In genomic region chr11:85392179-85392863, GRCm38 (mm10) we compare ENCODE assay signal across 8 mouse cellular contexts. TPM values are rescaled to one million over a fixed set of nuclear protein-coding genes. Genes with fewer than 3 reads are reported as not detected.
DNase-seq lines count a peak whose midpoint lies in the region; ATAC-seq lines count a peak whose summit lies in the region.

No protein-coding gene starts in this region.

- no peaks in the 10 kb centered on the region for H3K9me3 ChIP-seq in embryonic facial prominence, embryonic 11.5 days (replicated peaks; ENCODE audit: control insufficient read depth, low read length)
- H3K9me3 ChIP-seq in kidney, embryonic 16.5 days (ENCODE audit: low read length) = no peaks in the 10 kb centered on the region
- no peaks in the 10 kb centered on the region for H3K9me3 ChIP-seq in midbrain, embryonic 16.5 days (replicated peaks; ENCODE audit: control insufficient read depth, low read length, poor library complexity, severe bottlenecking)
- H3K9me3 ChIP-seq in liver, embryonic 12.5 days (replicated peaks) = no peaks in the 10 kb centered on the region

- no peak overlapping the region for H3K4me2 ChIP-seq in embryonic facial prominence, embryonic 11.5 days (ENCODE audit: low read depth, low read length)
- H3K4me2 ChIP-seq in kidney, embryonic 16.5 days (replicated peaks; ENCODE audit: low read depth, low read length) = peak overlapping the region; percentile 17; the same call in 1 of the 2 replicates
- H3K4me2 ChIP-seq in midbrain, embryonic 16.5 days (ENCODE audit: low read length) = 0 out of 2 replicates have a peak overlapping the region, but pooled peaks have one; percentile 6
- H3K4me2 ChIP-seq in liver, embryonic 12.5 days = no peak overlapping the region

- no peaks in the 10 kb centered on the region for H3K27me3 ChIP-seq in embryonic facial prominence, embryonic 11.5 days (ENCODE audit: control insufficient read depth, insufficient read depth, low read length)
- no peaks in the 10 kb centered on the region for H3K27me3 ChIP-seq in kidney, embryonic 16.5 days (ENCODE audit: insufficient read depth, low read length)
- no peaks in the 10 kb centered on the region for H3K27me3 ChIP-seq in midbrain, embryonic 16.5 days (ENCODE audit: control insufficient read depth, insufficient read depth, low read depth, low read length)
- H3K27me3 ChIP-seq in liver, embryonic 12.5 days (replicated peaks) = no peaks in the 10 kb centered on the region

- H3K9ac ChIP-seq in embryonic facial prominence, embryonic 11.5 days (replicated peaks; ENCODE audit: low read length) = no peak overlapping the region
- peak overlapping the region; percentile 29 for H3K9ac ChIP-seq in kidney, embryonic 16.5 days (replicated peaks; ENCODE audit: low read length)
- no peak overlapping the region for H3K9ac ChIP-seq in midbrain, embryonic 16.5 days (ENCODE audit: low read depth, low read length)
- no peak overlapping the region for H3K9ac ChIP-seq in liver, embryonic 12.5 days

- H3K27ac ChIP-seq in embryonic facial prominence, embryonic 11.5 days (replicated peaks; ENCODE audit: low read depth, low read length) = peak overlapping the region; percentile 43
- H3K27ac ChIP-seq in kidney, embryonic 16.5 days (ENCODE audit: low read length) = peak overlapping the region; percentile 65
- H3K27ac ChIP-seq in midbrain, embryonic 16.5 days (ENCODE audit: low read length) = no peak overlapping the region
- H3K27ac ChIP-seq in liver, embryonic 12.5 days = no peak overlapping the region

- peak; percentile 8 to 18 for DNase-seq in layer of hippocampus, postnatal 10 days (ENCODE audit: low spot score in 2 of 2)
- DNase-seq in layer of hippocampus, adult 9-10 months (ENCODE audit: low spot score) = no peak
- peak; percentile 68 for DNase-seq in embryonic facial prominence, embryonic 11.5 days (ENCODE audit: low spot score)
- DNase-seq in thymus, postnatal 36 days = no peak

- no peak; the same call in 1 of the 2 replicates for ATAC-seq in embryonic facial prominence, embryonic 11.5 days (replicated peaks; ENCODE audit: insufficient number of reproducible peaks, low FRiP score, low TSS enrichment, low read depth)
- no peak for ATAC-seq in kidney, embryonic 16.5 days (ENCODE audit: low FRiP score, low TSS enrichment)
- no peak for ATAC-seq in midbrain, embryonic 16.5 days
- no peak for ATAC-seq in cerebellum, adult (ENCODE audit: insufficient number of reproducible peaks, low FRiP score, low TSS enrichment)
- no peak for ATAC-seq in liver, embryonic 12.5 days

- H3K4me3 ChIP-seq in embryonic facial prominence, embryonic 11.5 days (ENCODE audit: low read depth, low read length) = no peak overlapping the region
- no peak overlapping the region for H3K4me3 ChIP-seq in kidney, embryonic 16.5 days (ENCODE audit: low read length)
- H3K4me3 ChIP-seq in midbrain, embryonic 16.5 days (ENCODE audit: low read depth, low read length) = no peak overlapping the region
- H3K4me3 ChIP-seq in liver, embryonic 12.5 days = no peak overlapping the region

- 40% methylated on average over 12 of the region's 12 CpGs for WGBS in embryonic facial prominence, embryonic 11.5 days
- 67% methylated on average over 12 of the region's 12 CpGs for WGBS in kidney, embryonic 16.5 days
- 33% methylated on average over 12 of the region's 12 CpGs for WGBS in midbrain, embryonic 16.5 days
- 75% methylated on average over 12 of the region's 12 CpGs for WGBS in liver, embryonic 12.5 days (ENCODE audit: insufficient replicate concordance)

- H3K36me3 ChIP-seq in embryonic facial prominence, embryonic 11.5 days (replicated peaks; ENCODE audit: control insufficient read depth, insufficient read depth, low read depth, low read length) = no peaks in the 10 kb centered on the region
- no peaks in the 10 kb centered on the region for H3K36me3 ChIP-seq in kidney, embryonic 16.5 days (ENCODE audit: insufficient read depth, low read length)
- H3K36me3 ChIP-seq in midbrain, embryonic 16.5 days (ENCODE audit: control insufficient read depth, insufficient read depth, low read length) = no peaks in the 10 kb centered on the region
- H3K36me3 ChIP-seq in liver, embryonic 12.5 days = no peaks in the 10 kb centered on the region

- H3K4me1 ChIP-seq in embryonic facial prominence, embryonic 11.5 days (ENCODE audit: control insufficient read depth, insufficient read depth, low read length) = peaks cover 4% of the 10 kb centered on the region; the same call in 1 of the 2 replicates
- H3K4me1 ChIP-seq in kidney, embryonic 16.5 days (ENCODE audit: insufficient read depth, low read length) = peaks cover 6% of the 10 kb centered on the region; the same call in 1 of the 2 replicates
- H3K4me1 ChIP-seq in midbrain, embryonic 16.5 days (ENCODE audit: control insufficient read depth, insufficient read depth, low read length) = no peaks in the 10 kb centered on the region; the same call in 1 of the 2 replicates
- H3K4me1 ChIP-seq in liver, embryonic 12.5 days = no peaks in the 10 kb centered on the region

RNA-seq across cellular contexts. Expression of gene Bcas3, which starts 39.4 kb away (rescaled TPM):
- 10 to 100 TPM; 45.0 to 48.8 TPM for total RNA-seq in layer of hippocampus, postnatal 10 days (2021)
- polyA plus RNA-seq in embryonic facial prominence, embryonic 11.5 days (2014; fragmentation: Nextera tagmentation; extraction: Ambion mirVana) = 31.2 and 41.1 TPM in 2 replicates
- polyA plus RNA-seq in kidney, embryonic 16.5 days (2015; fragmentation: Nextera tagmentation; extraction: Ambion mirVana) = 34.7 and 35.0 TPM in 2 replicates
- polyA plus RNA-seq in midbrain, embryonic 16.5 days (2015; fragmentation: Nextera tagmentation; extraction: Ambion mirVana) = 30.9 and 33.3 TPM in 2 replicates
- 18.2 and 23.4 TPM in 2 replicates for polyA plus RNA-seq in liver, embryonic 12.5 days (2016; fragmentation: Nextera tagmentation; extraction: Ambion mirVana)

Comparison
In these comparisons a context has a peak if more than half of its experiments do, and no peak if none do; other contexts are left out.
1. DNase-seq: peak in layer of hippocampus, postnatal 10 days (2 of 2) and embryonic facial prominence, embryonic 11.5 days (single experiment); none in layer of hippocampus, adult 9-10 months (single experiment) and thymus, postnatal 36 days (0 of 2).
2. H3K27ac ChIP-seq: peak in embryonic facial prominence, embryonic 11.5 days (single experiment) and kidney, embryonic 16.5 days (single experiment); none in midbrain, embryonic 16.5 days (single experiment) and liver, embryonic 12.5 days (single experiment).
3. H3K4me2 ChIP-seq: peak in kidney, embryonic 16.5 days (single experiment) and midbrain, embryonic 16.5 days (single experiment); none in embryonic facial prominence, embryonic 11.5 days (single experiment) and liver, embryonic 12.5 days (single experiment).